Mouse (Mus musculus): Measurements from ENCODE around the gene Haus2.

Gene Haus2

DNA sequence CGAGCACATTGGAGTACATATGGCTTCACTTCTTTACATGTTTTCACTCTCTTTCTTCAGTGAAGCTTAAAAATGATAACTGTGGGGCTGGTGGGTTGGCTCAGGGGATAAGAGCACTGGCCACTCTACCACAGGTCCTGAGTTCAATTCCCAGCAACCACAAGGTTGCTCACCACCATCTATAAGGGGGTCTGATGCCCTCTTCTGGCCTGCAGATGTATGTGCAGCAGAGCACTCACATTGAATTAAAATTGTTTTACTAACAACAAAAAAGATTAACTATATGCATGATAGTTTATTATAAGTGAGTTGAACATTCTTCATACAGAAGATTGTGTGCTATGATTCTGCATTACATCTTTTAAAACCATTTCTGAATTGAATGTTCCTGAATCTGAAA, 10.4 kb downstream of the Haus2 start:
- no peak for DNase-seq

DNA sequence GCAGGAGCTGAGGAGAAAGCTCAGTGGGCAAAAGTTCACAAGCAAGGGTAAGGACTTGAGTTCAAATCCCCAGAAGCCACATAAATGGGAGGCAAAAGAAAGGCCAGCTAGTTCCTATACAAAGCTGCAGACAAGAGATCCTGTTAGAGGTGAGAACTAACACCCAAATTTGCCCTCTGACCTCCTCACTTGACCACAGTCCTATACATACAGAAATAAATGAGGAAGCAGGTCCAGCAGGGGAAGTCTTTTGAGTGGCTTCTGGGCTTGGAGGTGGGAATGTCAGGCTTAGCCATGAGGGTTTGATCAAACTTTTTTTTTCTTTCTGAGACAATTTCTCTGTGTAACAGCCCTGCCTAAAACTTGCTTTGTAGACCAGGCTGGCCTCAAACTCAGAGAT, 13.7 kb downstream of the Haus2 start:
- no peak for DNase-seq

- DNase-seq = no peak
Observed at GRCm38 (mm10) chr2:120628076-120628865, 19.1 kb downstream of the Haus2 start.

DNA sequence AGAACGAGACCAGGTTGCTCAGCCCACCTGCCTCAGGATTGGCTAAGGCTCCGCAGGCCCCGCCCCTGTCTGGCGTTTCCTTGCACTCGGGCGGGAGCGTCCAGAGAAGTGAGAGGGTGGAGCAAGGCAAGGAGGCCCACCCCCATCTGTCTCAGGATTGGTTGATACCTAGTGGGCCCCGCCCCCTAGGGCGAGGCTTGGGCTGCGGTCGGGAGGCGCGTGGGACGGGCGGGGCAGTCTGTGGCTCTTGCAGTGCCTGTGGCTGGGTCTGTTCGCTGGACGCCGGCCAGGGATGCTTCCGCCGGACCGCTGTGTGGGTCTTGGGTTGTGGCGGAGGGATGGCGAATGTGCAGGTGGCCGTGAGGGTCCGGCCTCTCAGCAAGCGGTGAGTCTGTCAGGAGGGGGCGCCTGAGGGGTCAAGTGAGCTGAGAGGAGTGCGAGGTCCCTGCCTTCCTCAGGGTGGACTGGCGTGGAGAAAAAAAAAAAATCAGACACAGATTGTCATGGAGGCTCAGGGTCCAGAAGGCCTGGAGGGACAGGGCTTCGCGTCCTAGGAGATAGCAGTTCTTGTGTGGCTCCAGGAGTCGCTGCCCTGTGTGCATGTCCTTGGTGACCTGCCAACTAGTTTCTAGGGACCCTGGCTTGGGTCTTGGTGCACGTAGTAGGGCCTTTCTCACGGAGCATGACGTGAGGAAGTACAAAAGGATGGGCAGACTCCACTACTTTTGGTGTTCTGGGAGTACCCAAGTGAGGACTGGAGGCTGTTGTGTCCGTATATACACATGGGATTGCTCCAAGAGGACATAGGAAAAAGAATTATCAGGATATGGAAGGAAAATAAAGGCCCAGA, 19.9 kb downstream of the Haus2 start, which contains the start of gene Stard9:
TSS of gene Stard9 (plus strand) at position 236 of the 850 bp plus-strand sequence.
- peak; percentile 99 for DNase-seq

DNA sequence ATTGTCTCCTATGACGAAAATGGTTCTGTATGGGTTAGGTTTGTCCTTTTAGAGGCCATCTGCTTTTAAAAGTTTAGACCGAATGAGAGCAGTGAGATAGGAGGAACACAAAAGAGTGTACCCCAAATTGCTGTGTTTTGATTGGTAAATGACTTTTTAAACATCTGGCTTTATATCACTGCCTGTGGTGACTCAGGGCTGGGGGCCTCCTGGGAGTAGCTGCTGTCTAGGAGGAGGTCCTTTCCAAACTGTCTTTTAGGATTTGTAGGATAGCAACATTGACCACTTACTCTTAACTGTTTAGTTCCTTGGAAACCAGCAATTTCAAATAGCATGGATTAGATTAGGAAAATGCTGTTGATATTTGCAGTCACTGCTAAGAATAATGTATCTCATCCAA, 21.1 kb downstream of the Haus2 start:
- DNase-seq = no peak

DNA sequence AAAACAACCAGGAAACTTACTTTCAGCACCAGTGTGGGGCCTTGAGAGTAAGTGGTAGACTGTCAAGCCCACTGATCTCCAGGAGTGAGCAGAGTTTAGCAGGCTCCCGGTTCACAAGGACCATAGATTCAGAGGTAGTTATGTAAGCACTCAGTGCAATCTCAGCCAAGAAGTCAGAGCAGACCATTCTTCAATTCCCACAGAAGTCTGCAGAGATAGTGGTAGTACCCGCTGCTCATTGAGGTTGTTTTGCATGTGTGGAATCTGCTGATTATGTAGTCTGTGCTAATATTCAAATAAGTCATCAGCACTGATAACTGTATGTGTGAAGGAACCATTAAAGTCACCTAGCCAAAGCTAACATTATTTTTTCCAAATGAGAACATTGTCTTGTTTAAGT, 21.5 kb downstream of the Haus2 start:
- DNase-seq = no peak

DNA sequence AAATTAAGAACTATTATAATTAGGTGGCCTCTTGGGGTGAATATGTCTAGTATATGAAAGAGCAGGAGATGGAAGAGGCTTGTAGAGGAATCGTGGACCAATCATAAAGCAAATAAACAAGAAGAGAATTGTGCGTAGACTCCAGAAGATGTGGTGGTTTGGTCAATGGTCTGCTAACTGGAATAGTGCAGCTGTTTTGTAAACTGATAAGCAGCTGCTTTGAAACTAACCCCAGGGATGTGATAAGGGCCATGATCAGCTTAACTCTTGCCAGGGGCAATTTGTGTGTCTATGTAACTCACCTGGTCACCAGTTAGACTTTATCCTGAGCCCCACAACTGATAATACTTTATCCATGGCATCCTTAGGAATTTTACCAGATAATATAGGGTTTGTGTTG, 22.3 kb downstream of the Haus2 start:
- peak; percentile 11 for DNase-seq

DNA sequence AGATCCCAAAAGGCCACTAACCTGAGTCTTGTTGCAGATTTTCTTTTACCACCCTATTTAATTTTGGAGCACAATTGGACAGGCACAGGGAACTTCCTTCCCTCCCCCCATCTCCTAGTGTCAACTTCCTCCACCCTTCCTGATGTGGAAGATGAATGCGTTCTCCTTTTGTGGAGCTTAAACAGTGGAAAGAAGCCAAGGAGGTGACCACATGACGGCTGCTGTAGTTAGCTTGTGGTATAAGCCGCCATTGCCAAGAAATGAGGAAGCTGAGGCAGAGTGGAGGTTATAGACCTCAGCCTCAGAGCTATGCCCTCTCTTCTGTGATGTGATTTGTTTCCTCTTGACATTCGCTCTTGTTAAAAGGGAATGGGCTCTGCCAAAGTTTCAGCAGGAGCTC, 22.8 kb downstream of the Haus2 start:
- DNase-seq = no peak

GRCm38 (mm10) chr2:120640835-120641234, 31.7 kb downstream of the Haus2 start:
- DNase-seq = no peak

- DNase-seq = no peak
Observed at GRCm38 (mm10) chr2:120643836-120644235, 34.7 kb downstream of the Haus2 start.

DNA sequence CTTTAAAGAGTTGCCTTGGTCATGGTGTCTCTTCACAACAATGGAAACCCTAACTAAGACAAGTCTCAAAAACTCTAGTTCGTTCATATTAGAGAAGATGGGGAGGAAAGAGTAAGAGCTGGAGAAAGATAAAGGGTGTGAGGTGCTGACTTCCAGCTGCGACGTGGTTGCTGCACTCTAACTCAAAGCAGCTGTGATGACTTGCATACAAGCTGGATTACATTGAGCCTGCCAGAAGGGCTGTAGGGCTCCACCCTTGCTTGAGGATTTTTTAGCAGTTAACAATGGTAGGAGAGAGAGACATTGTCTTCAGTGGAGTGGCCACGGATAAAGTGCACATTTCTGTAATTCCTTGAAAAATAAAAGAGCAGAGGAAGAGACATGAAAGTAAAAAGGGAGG, 37.6 kb downstream of the Haus2 start:
- no peak for DNase-seq

DNA sequence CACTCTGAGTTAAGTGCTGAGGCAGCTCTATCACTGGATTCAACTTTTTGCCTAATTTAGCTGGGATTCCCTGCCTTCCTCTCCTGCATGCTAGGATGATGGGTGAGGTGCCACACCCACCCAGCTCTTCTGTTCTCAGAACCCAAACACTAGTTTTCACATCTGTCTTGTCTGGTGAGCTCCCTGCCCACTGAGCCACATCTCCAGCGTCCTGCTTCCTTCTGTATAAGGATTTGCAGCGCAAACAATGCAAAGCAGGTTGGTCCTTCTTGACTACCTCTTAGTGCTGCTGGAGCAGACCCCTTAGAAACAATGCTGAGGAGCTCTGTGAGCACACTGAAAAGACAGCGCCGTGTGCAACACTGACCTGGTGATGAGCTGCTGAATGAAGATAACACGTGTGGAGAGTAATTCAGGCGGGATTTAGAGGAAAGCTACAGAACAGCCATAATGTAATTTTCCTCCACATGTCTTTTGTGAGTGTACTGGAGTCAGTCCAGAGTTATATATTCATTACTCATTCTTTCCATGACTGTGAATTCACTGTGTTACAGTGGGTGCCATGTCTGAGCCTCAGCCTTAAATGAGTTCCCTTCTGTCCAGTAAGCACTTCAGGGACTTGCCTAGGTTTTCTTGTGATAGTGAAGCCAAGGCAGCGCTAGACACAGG, 43.2 kb downstream of the Haus2 start:
- no peak for DNase-seq

- no peak for DNase-seq
Observed at GRCm38 (mm10) chr2:120652925-120653284, 43.7 kb downstream of the Haus2 start.

- DNase-seq = no peak
Observed at GRCm38 (mm10) chr2:120654693-120655092, 45.5 kb downstream of the Haus2 start.

DNA sequence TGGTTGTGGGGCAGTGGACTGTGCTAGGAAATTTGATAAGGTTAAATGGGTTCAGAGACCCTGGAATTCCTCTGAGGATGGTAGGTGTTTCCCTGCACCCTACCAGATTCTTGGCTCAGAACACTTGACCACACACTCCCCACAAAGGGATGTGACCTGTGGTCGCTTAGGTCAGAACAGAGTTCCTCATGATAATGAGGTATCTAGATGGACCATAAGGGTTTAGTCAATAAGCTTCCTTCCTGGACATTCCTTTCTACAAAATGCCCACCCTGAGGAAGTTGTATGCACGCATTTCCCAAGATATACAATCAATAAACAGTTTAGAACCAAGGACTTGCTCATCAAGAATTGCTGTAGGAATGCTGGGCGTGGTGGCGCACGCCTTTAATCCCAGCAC, 46.7 kb downstream of the Haus2 start:
- no peak for DNase-seq

DNA sequence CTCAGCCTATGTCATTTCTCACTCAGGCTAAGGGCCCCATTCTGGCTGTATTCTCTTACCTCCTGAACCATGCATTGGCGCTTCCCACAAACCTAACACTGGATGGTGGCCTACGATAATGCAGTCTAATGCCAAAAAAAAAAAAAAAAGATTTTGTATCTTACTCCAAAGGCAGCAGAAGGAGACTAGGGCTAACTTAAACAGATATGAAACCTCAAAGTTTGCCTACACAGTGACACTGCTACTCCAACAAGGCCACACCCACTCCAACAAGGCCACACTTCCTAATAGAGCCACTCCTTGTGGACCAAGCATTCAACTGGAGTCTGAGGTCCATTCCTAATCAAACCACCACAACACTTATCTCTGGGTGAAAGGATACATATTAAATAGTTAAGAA, 47.5 kb downstream of the Haus2 start:
- no peak for DNase-seq

DNA sequence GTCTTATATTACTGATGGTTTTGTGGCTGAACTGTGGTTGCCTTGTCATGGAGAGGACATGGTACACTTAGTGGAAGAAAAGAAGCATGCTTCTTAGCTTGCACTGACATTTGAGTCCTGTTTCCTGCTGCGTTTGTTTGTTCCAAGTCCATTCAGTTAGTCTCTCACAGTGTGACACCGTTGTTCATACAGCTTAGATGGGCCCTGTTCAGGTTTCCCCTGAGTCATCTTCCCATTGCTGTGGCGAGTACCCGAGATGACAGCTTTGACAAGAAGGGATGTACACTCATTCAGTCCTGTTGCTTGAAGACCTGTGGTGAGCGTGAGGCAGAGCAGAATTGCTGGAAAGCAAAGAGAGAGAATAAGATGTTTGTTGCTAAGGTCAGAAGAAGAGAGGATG, 49.3 kb downstream of the Haus2 start:
- no peak for DNase-seq

- DNase-seq = no peak
Observed at GRCm38 (mm10) chr2:120659318-120659717, 50.1 kb downstream of the Haus2 start.

DNA sequence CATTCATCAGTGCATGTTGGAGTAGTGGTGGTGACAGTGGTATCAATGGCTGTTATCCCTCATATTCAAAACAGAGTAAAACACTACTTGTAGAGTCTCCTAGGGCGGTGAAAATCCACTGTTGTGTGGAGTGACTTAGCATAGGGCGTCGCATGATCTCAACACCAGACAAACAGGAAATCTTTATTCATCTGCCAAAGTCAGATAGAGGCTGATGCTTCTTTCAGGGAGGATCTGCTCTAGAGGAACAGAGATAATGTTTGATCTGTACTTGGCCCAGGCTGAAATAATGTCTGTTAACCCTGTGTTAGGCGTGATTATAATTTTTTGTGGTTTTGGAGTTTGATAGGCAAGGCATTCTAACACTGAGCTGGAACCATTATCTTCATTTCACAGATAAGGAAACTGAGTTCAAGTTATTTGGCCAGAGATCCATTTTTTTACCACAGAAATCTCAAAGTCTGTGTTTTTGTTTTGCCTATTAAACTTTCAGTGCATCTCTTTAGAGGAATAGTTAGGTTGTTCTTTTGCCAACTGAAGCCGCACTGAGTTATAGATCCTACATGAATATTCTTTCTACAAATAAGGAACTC, 51.4 kb downstream of the Haus2 start:
- no peak for DNase-seq

GRCm38 (mm10) chr2:120662766-120663165, 53.6 kb downstream of the Haus2 start:
- DNase-seq = no peak

- DNase-seq = no peak
Observed at GRCm38 (mm10) chr2:120663491-120664154, 54.4 kb downstream of the Haus2 start.

- no peak for DNase-seq
Observed at GRCm38 (mm10) chr2:120667446-120667845, 58.3 kb downstream of the Haus2 start.

- DNase-seq = no peak
Observed at GRCm38 (mm10) chr2:120670253-120670652, 61.1 kb downstream of the Haus2 start.
